Mouse (Mus musculus) midbrain, postnatal 0 days (tissue): ENCODE results near the gene Tmprss12. TPM values are rescaled to one million over a fixed set of nuclear protein-coding genes. Genes with fewer than 3 reads are reported as not detected.
"Not testable (repeated sequence)": the region's sequence is repeated elsewhere in the genome, so short reads cannot be mapped to it uniquely, and the experiment has no call there.

Experiments
- ATAC-seq: fragments of 200-750 bp; cut with Nextera tagmentation; 2 replicates; pipeline ENCODE4 v1.8.0; 2017; ENCODE audit warnings: moderate number of reproducible peaks, mild to moderate bottlenecking, moderate TSS enrichment, moderate library complexity; ENCODE audit not compliant: low FRiP score
- DNase-seq: peaks from one replicate; pipeline ENCODE4 v3.0.0-alpha.2; 2015; ENCODE audit warnings: low spot score
- H3K27ac ChIP-seq: fragments of 300-500 bp; sonication (generic); 2 replicates; pipeline ENCODE4 v1.5.1; 2014; ENCODE audit warnings: low read depth, mild to moderate bottlenecking, low read length, mixed read lengths
- H3K27me3 ChIP-seq: fragments of 300-500 bp; sonication (generic); 2 replicates; pipeline ENCODE4 v1.6.1; 2014; ENCODE audit warnings: low read length, control low read depth, mixed read lengths; ENCODE audit not compliant: insufficient read depth
- H3K36me3 ChIP-seq: fragments of 300-500 bp; sonication (generic); 2 replicates; pipeline ENCODE4 v1.6.1; 2014; ENCODE audit warnings: low read length, control low read depth, mixed read lengths; ENCODE audit not compliant: insufficient read depth
- H3K4me1 ChIP-seq: fragments of 300-500 bp; sonication (generic); 2 replicates; pipeline ENCODE4 v1.6.1; 2014; ENCODE audit warnings: mild to moderate bottlenecking, control low read depth, antibody characterized with exemption, low read length, mixed read lengths; ENCODE audit not compliant: insufficient read depth
- H3K4me2 ChIP-seq: fragments of 300-500 bp; sonication (generic); 2 replicates; pipeline ENCODE4 v1.6.1; 2014; ENCODE audit warnings: low read depth, mild to moderate bottlenecking, low read length, mixed read lengths; ENCODE audit not compliant: poor library complexity, severe bottlenecking
- H3K4me3 ChIP-seq: fragments of 300-500 bp; sonication (generic); 2 replicates; pipeline ENCODE4 v1.5.1; 2014; ENCODE audit warnings: low read depth, mild to moderate bottlenecking, low read length, moderate library complexity
- H3K9ac ChIP-seq: fragments of 300-500 bp; sonication (generic); replicated peaks from 2 replicates; pipeline ENCODE4 v1.6.1; 2014; ENCODE audit warnings: mild to moderate bottlenecking, low read length, moderate library complexity, mixed read lengths; ENCODE audit not compliant: poor library complexity, severe bottlenecking
- H3K9me3 ChIP-seq: fragments of 300-500 bp; sonication (generic); 2 replicates; pipeline ENCODE4 v1.6.1; 2016; ENCODE audit warnings: low read length, control low read depth
- CTCF ChIP-seq: IDR thresholded peaks from 2 replicates; pipeline ENCODE4 v1.5.1; 2016; ENCODE audit warnings: antibody characterized with exemption, mild to moderate bottlenecking
- WGBS: fragments of 180-500 bp; shearing (Covaris S2); extraction: QIAGEN DNeasy Blood & Tissue Kit; methylation state at CpG from one replicate; pipeline ENCODE4 v1.1.7; 2014; 5-methylcytosine and 5-hydroxymethylcytosine counted together
- polyA plus RNA-seq: library from polyadenylated mRNA; unstranded; fragments of >200 nt; fragmentation: Nextera tagmentation; extraction: Ambion mirVana; gene quantifications from 2 replicates; pipeline ENCODE4 v1.2.1, GENCODE M21; 2015
- total RNA-seq: library from RNA; depleted of rRNA; stranded (reverse); fragments of >200 nt; gene quantifications from 2 replicates; pipeline ENCODE4 v1.2.3, GENCODE M21; 2014

Tmprss12 gene
- total and polyA plus RNA-seq, 2 experiments from 2014 or later = not detected

- H3K4me3 ChIP-seq = no peak overlapping the region
- H3K9ac ChIP-seq = no peak overlapping the region
- TF ChIP-seq CTCF = no peak
- no peak overlapping the region for H3K4me2 ChIP-seq
- no peak for ATAC-seq
- no peaks in the 10 kb centered on the region for H3K9me3 ChIP-seq
- H3K27me3 ChIP-seq = no peaks in the 10 kb centered on the region
- 95% methylated on average over 1 of the region's 1 CpGs for WGBS
- H3K27ac ChIP-seq = no peak overlapping the region
- H3K36me3 ChIP-seq = no peaks in the 10 kb centered on the region
- H3K4me1 ChIP-seq = no peaks in the 10 kb centered on the region
- no peak for DNase-seq
Observed at GRCm38 (mm10) chr15:100319884-100320283, 39.2 kb downstream of the Tmprss12 start.

- H3K4me3 ChIP-seq = no peak overlapping the region
- DNase-seq (peak; percentile 5), ATAC-seq (no peak)
- H3K4me2 ChIP-seq = no peak overlapping the region
- H3K27ac ChIP-seq = no peak overlapping the region
- TF ChIP-seq CTCF = no peak
- H3K4me1 ChIP-seq = no peaks in the 10 kb centered on the region
- no peaks in the 10 kb centered on the region for H3K9me3 ChIP-seq
- no peaks in the 10 kb centered on the region for H3K36me3 ChIP-seq
- H3K27me3 ChIP-seq = no peaks in the 10 kb centered on the region
- 78% methylated on average over 9 of the region's 9 CpGs for WGBS
- no peak overlapping the region for H3K9ac ChIP-seq
Observed at GRCm38 (mm10) chr15:100320295-100320905, 39.8 kb downstream of the Tmprss12 start.

- Histone ChIP-seq H3K4me1 (no peaks in the 10 kb centered on the region), H3K36me3 (no peaks in the 10 kb centered on the region), H3K9me3 (no peaks in the 10 kb centered on the region), H3K27me3 (no peaks in the 10 kb centered on the region), H3K4me2 (no peak overlapping the region), H3K4me3 (no peak overlapping the region), H3K27ac (no peak overlapping the region), H3K9ac (no peak overlapping the region)
- whole genome bisulfite sequencing = 60% methylated on average over 5 of the region's 5 CpGs
- ATAC-seq = no peak
- DNase-seq = peak; percentile 32
- TF ChIP-seq CTCF = peak; percentile 52
Observed at GRCm38 (mm10) chr15:100321134-100321533, 40.5 kb downstream of the Tmprss12 start.

GRCm38 (mm10) chr15:100324021-100324591 lies 43.5 kb downstream of the Tmprss12 start:
- no peaks in the 10 kb centered on the region for H3K27me3 ChIP-seq
- H3K27ac ChIP-seq = no peak overlapping the region
- 78% methylated on average over 12 of the region's 12 CpGs for WGBS
- ATAC-seq (no peak), DNase-seq (no peak)
- no peak overlapping the region for H3K4me2 ChIP-seq
- no peak for TF ChIP-seq CTCF
- H3K4me1 ChIP-seq = no peaks in the 10 kb centered on the region
- no peaks in the 10 kb centered on the region for H3K36me3 ChIP-seq
- H3K9ac ChIP-seq = no peak overlapping the region
- no peak overlapping the region for H3K4me3 ChIP-seq
- H3K9me3 ChIP-seq = no peaks in the 10 kb centered on the region

GRCm38 (mm10) chr15:100325235-100325634 lies 44.6 kb downstream of the Tmprss12 start:
- Histone ChIP-seq H3K9ac (no peak overlapping the region), H3K4me3 (no peak overlapping the region), H3K27me3 (no peaks in the 10 kb centered on the region), H3K27ac (no peak overlapping the region), H3K4me1 (no peaks in the 10 kb centered on the region), H3K4me2 (no peak overlapping the region), H3K9me3 (no peaks in the 10 kb centered on the region), H3K36me3 (no peaks in the 10 kb centered on the region)
- DNase-seq (no peak), ATAC-seq (no peak)
- 95% methylated on average over 3 of the region's 3 CpGs for WGBS
- no peak for TF ChIP-seq CTCF

GRCm38 (mm10) chr15:100328089-100328488 lies 47.5 kb downstream of the Tmprss12 start:
- H3K9ac ChIP-seq, ATAC-seq: not testable (repeated sequence)
- WGBS = 71% methylated on average over 3 of the region's 4 CpGs

GRCm38 (mm10) chr15:100329336-100329735 lies 48.7 kb downstream of the Tmprss12 start:
- not testable (repeated sequence) for H3K4me3 ChIP-seq, H3K9me3 ChIP-seq, H3K4me1 ChIP-seq, DNase-seq, ATAC-seq, H3K27ac ChIP-seq, H3K9ac ChIP-seq, H3K36me3 ChIP-seq, H3K4me2 ChIP-seq, H3K27me3 ChIP-seq
- WGBS = 49% methylated on average over 8 of the region's 10 CpGs

More at GRCm38 (mm10) chr15:100328089-100328488, 47.5 kb downstream of the Tmprss12 start:
- H3K27me3 ChIP-seq, H3K36me3 ChIP-seq, H3K4me3 ChIP-seq, H3K9me3 ChIP-seq, H3K4me1 ChIP-seq, H3K27ac ChIP-seq, H3K4me2 ChIP-seq, DNase-seq: not testable (repeated sequence)
